Mouse (Mus musculus) liver, adult 2 months (tissue): ENCODE results near the gene Tbcc.

Experiments used
- CTCF ChIP-seq: fragments of 200-500 bp; IDR thresholded peaks from 2 replicates; pipeline ENCODE4 v1.5.1; 2011; ENCODE audit warnings: low read depth, low read length, control low read depth
- POLR2A ChIP-seq: fragments of 200-500 bp; IDR thresholded peaks from 2 replicates; pipeline ENCODE4 v1.6.1; 2011; ENCODE audit warnings: low read length, control low read depth; ENCODE audit not compliant: insufficient read depth; ENCODE audit errors: extremely low read depth

DNA sequence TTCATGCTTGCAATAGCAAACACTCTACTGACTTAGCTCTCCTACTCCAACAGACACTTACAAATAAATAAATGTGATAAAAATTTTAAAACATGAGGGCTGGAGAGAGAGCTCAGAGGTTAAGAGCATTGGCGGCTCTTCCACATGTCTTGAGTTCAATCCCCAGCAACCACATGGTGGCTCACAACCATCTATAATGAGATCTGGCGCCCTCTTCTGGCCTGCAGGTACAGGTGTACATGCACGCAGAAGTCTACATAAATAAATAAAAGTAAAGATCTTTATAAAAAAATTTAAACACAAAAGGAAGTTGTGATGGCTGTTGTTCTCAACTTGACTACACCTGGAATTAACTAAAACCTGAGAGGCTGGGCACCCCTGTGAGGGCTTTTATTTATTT, 14.9 kb upstream of the Tbcc start:
- peak; percentile 34; the same call in 1 of the 2 replicates for TF ChIP-seq CTCF
- no peak for TF ChIP-seq POLR2A
